Mouse (Mus musculus) kidney, embryonic 15.5 days (tissue): ENCODE measurements at regions not wholly inside any gene's neighbourhood (a gene's known extent, or its start where the extent isn't known, plus 50 kb on each side); places are given as distances from the start of the nearest gene placed in this dataset.

Experiments used
- ATAC-seq: fragments of 200-750 bp; cut with Nextera tagmentation; replicated peaks from 2 replicates; pipeline ENCODE4 v1.8.0; 2017; ENCODE audit warnings: moderate TSS enrichment; ENCODE audit not compliant: low FRiP score
- H3K27ac ChIP-seq: fragments of 300-500 bp; sonication (generic); 2 replicates; pipeline ENCODE4 v1.5.1; 2015; ENCODE audit warnings: mild to moderate bottlenecking, inconsistent platforms
- H3K27me3 ChIP-seq: fragments of 300-500 bp; sonication (generic); 2 replicates; pipeline ENCODE4 v1.6.1; 2015; ENCODE audit warnings: inconsistent platforms
- H3K36me3 ChIP-seq: fragments of 300-500 bp; sonication (generic); 2 replicates; pipeline ENCODE4 v1.6.1; 2015; ENCODE audit warnings: inconsistent platforms
- H3K4me1 ChIP-seq: fragments of 300-500 bp; sonication (generic); 2 replicates; pipeline ENCODE4 v1.6.1; 2015; ENCODE audit warnings: inconsistent platforms
- H3K4me2 ChIP-seq: fragments of 300-500 bp; sonication (generic); 2 replicates; pipeline ENCODE4 v1.6.1; 2015; ENCODE audit warnings: moderate library complexity, mild to moderate bottlenecking, inconsistent platforms
- H3K4me3 ChIP-seq: fragments of 300-500 bp; sonication (generic); replicated peaks from 2 replicates; pipeline ENCODE4 v1.5.1; 2015; ENCODE audit warnings: mild to moderate bottlenecking, inconsistent platforms
- H3K9ac ChIP-seq: fragments of 300-500 bp; sonication (generic); 2 replicates; pipeline ENCODE4 v1.6.1; 2015; ENCODE audit warnings: mild to moderate bottlenecking, inconsistent platforms
- H3K9me3 ChIP-seq: fragments of 300-500 bp; sonication (generic); replicated peaks from 2 replicates; pipeline ENCODE4 v1.6.1; 2016; ENCODE audit warnings: inconsistent platforms
- WGBS: fragments of 180-500 bp; shearing (Covaris S2); methylation state at CpG from one replicate; pipeline ENCODE4 v1.1.7; 2015; ENCODE audit warnings: mixed read lengths; 5-methylcytosine and 5-hydroxymethylcytosine counted together

GRCm38 (mm10) chr5:80326986-80327385 lies 693.0 kb upstream of the Adgrl3 start:
- H3K4me1 ChIP-seq: no peaks in the 10 kb centered on the region
- no peaks in the 10 kb centered on the region for H3K27me3 ChIP-seq
- no peak overlapping the region for H3K9ac ChIP-seq
- no peak overlapping the region for H3K4me2 ChIP-seq
- WGBS: 31% methylated on average over 1 of the region's 1 CpGs
- ATAC-seq: peak; percentile 33; the same call in 1 of the 2 replicates
- H3K36me3 ChIP-seq: no peaks in the 10 kb centered on the region
- no peak overlapping the region for H3K27ac ChIP-seq
- no peak overlapping the region for H3K4me3 ChIP-seq
- no peaks in the 10 kb centered on the region for H3K9me3 ChIP-seq

GRCm38 (mm10) chr5:80345155-80345554 lies 674.8 kb upstream of the Adgrl3 start:
- Histone ChIP-seq H3K9ac (no peak overlapping the region), H3K27ac (no peak overlapping the region), H3K9me3 (no peaks in the 10 kb centered on the region), H3K4me1 (no peaks in the 10 kb centered on the region), H3K36me3 (no peaks in the 10 kb centered on the region), H3K27me3 (no peaks in the 10 kb centered on the region), H3K4me3 (no peak overlapping the region), H3K4me2 (no peak overlapping the region)
- ATAC-seq: no peak
- WGBS: 78% methylated on average over 4 of the region's 4 CpGs

- H3K9me3 ChIP-seq: no peaks in the 10 kb centered on the region
- H3K4me1 ChIP-seq: no peaks in the 10 kb centered on the region
- no peaks in the 10 kb centered on the region for H3K27me3 ChIP-seq
- H3K4me2 ChIP-seq: no peak overlapping the region
- no peaks in the 10 kb centered on the region for H3K36me3 ChIP-seq
- ATAC-seq: no peak
- no peak overlapping the region for H3K4me3 ChIP-seq
- H3K27ac ChIP-seq: no peak overlapping the region
- 97% methylated on average over 1 of the region's 1 CpGs for WGBS
- H3K9ac ChIP-seq: no peak overlapping the region
These were observed 661.7 kb upstream of the Adgrl3 start for GRCm38 (mm10) chr5:80358271-80358670.

- no peak overlapping the region for H3K9ac ChIP-seq
- H3K4me3 ChIP-seq: no peak overlapping the region
- no peak overlapping the region for H3K4me2 ChIP-seq
- H3K36me3 ChIP-seq: no peaks in the 10 kb centered on the region
- no peak overlapping the region for H3K27ac ChIP-seq
- 40% methylated on average over 3 of the region's 3 CpGs for WGBS
- ATAC-seq: no peak
- H3K27me3 ChIP-seq: no peaks in the 10 kb centered on the region
- H3K4me1 ChIP-seq: no peaks in the 10 kb centered on the region
- no peaks in the 10 kb centered on the region for H3K9me3 ChIP-seq
These were observed 626.3 kb upstream of the Adgrl3 start for GRCm38 (mm10) chr5:80393656-80394055.

GRCm38 (mm10) chr5:80402666-80403065 lies 617.3 kb upstream of the Adgrl3 start:
- H3K9me3 ChIP-seq: no peaks in the 10 kb centered on the region
- H3K27ac ChIP-seq: no peak overlapping the region
- no peaks in the 10 kb centered on the region for H3K36me3 ChIP-seq
- no peak overlapping the region for H3K9ac ChIP-seq
- no peak for ATAC-seq
- no peaks in the 10 kb centered on the region for H3K4me1 ChIP-seq
- no peak overlapping the region for H3K4me3 ChIP-seq
- H3K27me3 ChIP-seq: no peaks in the 10 kb centered on the region
- H3K4me2 ChIP-seq: no peak overlapping the region

GRCm38 (mm10) chr5:80416116-80416515 lies 603.8 kb upstream of the Adgrl3 start:
- no peaks in the 10 kb centered on the region for H3K36me3 ChIP-seq
- H3K27ac ChIP-seq: no peak overlapping the region
- no peak overlapping the region for H3K4me3 ChIP-seq
- no peaks in the 10 kb centered on the region for H3K27me3 ChIP-seq
- H3K9me3 ChIP-seq: no peaks in the 10 kb centered on the region
- H3K4me2 ChIP-seq: no peak overlapping the region
- ATAC-seq: no peak
- WGBS: 88% methylated on average over 5 of the region's 5 CpGs
- no peak overlapping the region for H3K9ac ChIP-seq
- H3K4me1 ChIP-seq: no peaks in the 10 kb centered on the region
